Mouse (Mus musculus): ENCODE data around the gene Pde4b. TPM values are rescaled to one million over a fixed set of nuclear protein-coding genes. Genes with fewer than 3 reads are reported as not detected.

Pde4b gene
- polyA plus RNA-seq, 1 experiment from 2014 or later = 9.1 TPM

DNA sequence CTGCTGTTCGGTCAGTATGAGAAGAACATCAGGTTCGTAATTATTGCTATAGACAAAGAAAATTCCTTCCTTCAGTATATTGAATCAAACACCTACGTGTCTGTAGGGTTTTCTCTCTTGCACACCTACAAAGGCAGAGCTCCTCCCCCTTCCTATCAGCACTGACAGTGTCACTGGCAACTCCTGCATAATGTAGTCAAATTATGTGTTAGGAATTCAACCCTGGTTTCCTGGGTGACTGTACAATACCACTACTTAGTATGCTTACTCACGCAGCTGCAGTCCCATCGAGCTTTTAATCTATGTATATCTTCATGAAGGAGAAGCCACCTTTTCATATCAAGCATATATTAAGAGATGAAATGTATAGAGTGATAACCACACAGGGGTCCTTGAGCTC, 99.5 kb downstream of the Pde4b start:
- WGBS = 86% methylated on average over 5 of the region's 5 CpGs
- no peaks in the 10 kb centered on the region for H3K9me3 ChIP-seq
- H3K4me3 ChIP-seq (replicated peaks) = no peak overlapping the region
- H3K36me3 ChIP-seq = no peaks in the 10 kb centered on the region
- H3K27me3 ChIP-seq = no peaks in the 10 kb centered on the region
- H3K9ac ChIP-seq (replicated peaks) = no peak overlapping the region
- H3K4me2 ChIP-seq = no peak overlapping the region
- no peak overlapping the region for H3K27ac ChIP-seq
- ATAC-seq (ENCODE audit: insufficient number of reproducible peaks, insufficient read depth, low FRiP score, low TSS enrichment, low read depth) = no peak
- no peaks in the 10 kb centered on the region for H3K4me1 ChIP-seq (replicated peaks)

DNA sequence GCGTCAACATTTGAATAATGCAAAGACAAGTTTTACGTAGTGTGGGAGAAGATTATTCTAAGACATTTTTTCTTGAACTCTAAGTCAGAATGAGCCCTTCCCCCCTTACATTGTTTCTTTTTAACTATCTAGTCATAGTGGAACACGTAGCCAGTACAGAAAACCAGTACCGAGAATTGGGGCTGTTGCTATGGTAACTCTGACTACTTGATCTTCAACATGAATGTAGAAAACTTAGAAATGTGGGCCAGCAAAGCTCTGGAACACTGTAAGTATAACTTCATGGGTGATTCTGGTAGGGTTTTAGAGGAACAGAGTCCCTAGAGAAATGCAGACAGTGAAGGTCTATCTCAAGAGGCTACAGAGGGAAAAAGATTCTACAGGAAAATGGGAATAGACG, 110.4 kb downstream of the Pde4b start:
- WGBS = 90% methylated on average over 5 of the region's 5 CpGs
- H3K4me3 ChIP-seq (replicated peaks) = no peak overlapping the region
- no peak overlapping the region for H3K27ac ChIP-seq
- no peaks in the 10 kb centered on the region for H3K36me3 ChIP-seq
- H3K4me2 ChIP-seq = no peak overlapping the region
- no peaks in the 10 kb centered on the region for H3K27me3 ChIP-seq
- no peak overlapping the region for H3K9ac ChIP-seq (replicated peaks)
- no peaks in the 10 kb centered on the region for H3K4me1 ChIP-seq (replicated peaks)
- H3K9me3 ChIP-seq = no peaks in the 10 kb centered on the region
- no peak for ATAC-seq (ENCODE audit: insufficient number of reproducible peaks, insufficient read depth, low FRiP score, low TSS enrichment, low read depth)

DNA sequence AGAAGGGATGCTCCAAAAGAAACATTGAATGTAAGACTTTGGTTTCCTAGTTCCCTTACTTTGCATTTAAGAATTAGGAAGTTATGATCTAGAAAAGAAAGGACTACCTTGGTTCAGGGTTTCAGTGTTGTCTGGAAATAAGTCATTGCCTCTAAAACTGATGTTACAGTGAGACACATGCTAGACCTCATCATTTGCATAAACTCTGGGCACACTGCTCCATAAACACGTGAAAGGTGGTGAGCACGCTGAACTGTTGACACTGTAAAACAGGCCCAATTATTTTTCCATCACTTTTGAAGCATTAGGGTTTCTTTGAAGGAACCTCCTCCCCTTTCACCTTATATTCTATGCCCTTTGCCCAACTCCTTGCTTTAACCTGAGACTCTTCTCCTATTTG, 122.4 kb downstream of the Pde4b start:
- 77% methylated on average over 2 of the region's 2 CpGs for WGBS
- Histone ChIP-seq H3K27ac (no peak overlapping the region), H3K9ac (replicated peaks) (no peak overlapping the region), H3K9me3 (no peaks in the 10 kb centered on the region), H3K36me3 (no peaks in the 10 kb centered on the region), H3K27me3 (no peaks in the 10 kb centered on the region), H3K4me3 (replicated peaks) (no peak overlapping the region), H3K4me1 (replicated peaks) (no peaks in the 10 kb centered on the region), H3K4me2 (no peak overlapping the region)
- ATAC-seq (ENCODE audit: insufficient number of reproducible peaks, insufficient read depth, low FRiP score, low TSS enrichment, low read depth) = no peak

DNA sequence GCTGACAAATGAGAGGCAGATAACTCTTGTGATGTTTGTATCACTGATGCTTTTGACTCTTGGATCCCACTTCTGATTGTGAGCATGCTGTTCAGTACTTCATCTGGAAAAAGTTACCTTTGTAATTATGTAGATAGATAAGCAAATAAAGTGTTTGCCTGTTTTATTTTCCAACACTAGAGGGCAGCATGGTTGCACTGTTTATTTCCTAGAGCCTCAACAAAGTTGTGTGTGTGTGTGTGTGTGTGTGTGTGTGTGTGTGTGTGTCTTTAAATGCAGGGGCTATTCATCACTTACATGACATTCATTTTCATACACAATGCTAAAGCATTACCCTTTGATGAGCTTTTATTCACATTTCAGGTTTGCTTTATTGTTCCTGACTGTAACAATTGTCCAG, 139.4 kb downstream of the Pde4b start:
- no peak overlapping the region for H3K27ac ChIP-seq
- ATAC-seq (ENCODE audit: insufficient number of reproducible peaks, insufficient read depth, low FRiP score, low TSS enrichment, low read depth) = no peak
- peaks cover 6% of the 10 kb centered on the region for H3K27me3 ChIP-seq
- H3K4me3 ChIP-seq (replicated peaks) = no peak overlapping the region
- no peaks in the 10 kb centered on the region for H3K9me3 ChIP-seq
- no peaks in the 10 kb centered on the region for H3K36me3 ChIP-seq
- no peak overlapping the region for H3K9ac ChIP-seq (replicated peaks)
- 0 out of 2 replicates have a peak, but pooled peaks cover 3% of the 10 kb centered on the region for H3K4me1 ChIP-seq (replicated peaks)
- H3K4me2 ChIP-seq = no peak overlapping the region

DNA sequence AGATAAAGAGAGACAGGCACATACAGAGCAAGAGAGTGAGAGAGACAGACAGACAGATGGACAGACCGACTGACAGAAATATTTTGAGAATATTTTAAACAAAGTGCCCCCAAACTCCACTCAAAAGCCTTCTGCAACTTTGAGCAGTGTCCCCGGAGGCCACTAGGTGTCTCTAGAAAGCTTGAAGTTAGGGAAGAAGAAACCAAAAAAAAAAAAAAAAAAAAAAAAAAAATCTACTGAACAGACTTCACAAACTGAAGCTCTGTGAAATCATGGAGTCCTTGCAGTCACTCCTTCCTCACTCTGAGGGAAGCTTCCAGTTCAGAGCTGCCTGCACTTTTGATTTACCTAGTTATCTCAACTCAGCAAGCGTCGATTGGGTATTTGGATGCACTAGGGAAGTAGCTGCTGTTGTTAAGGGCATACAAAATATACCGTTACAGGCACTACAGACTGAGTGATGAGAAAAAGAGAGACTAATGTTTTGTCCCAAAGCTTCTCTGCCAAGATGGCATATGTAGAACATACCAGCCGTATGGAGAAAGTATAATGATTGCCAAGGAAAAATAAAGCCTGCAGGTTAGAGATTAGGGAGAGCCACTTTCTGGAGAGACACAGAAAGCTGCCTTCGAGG, 141.7 kb downstream of the Pde4b start:
- no peak overlapping the region for H3K27ac ChIP-seq
- no peak overlapping the region for H3K9ac ChIP-seq (replicated peaks)
- H3K4me3 ChIP-seq (replicated peaks) = no peak overlapping the region
- no peaks in the 10 kb centered on the region for H3K9me3 ChIP-seq
- H3K4me2 ChIP-seq = no peak overlapping the region
- ATAC-seq (ENCODE audit: insufficient number of reproducible peaks, insufficient read depth, low FRiP score, low TSS enrichment, low read depth) = no peak
- WGBS = 63% methylated on average over 7 of the region's 7 CpGs
- 0 out of 2 replicates have a peak, but pooled peaks cover 3% of the 10 kb centered on the region for H3K4me1 ChIP-seq (replicated peaks)
- H3K36me3 ChIP-seq = no peaks in the 10 kb centered on the region
- H3K27me3 ChIP-seq = peaks cover 6% of the 10 kb centered on the region

DNA sequence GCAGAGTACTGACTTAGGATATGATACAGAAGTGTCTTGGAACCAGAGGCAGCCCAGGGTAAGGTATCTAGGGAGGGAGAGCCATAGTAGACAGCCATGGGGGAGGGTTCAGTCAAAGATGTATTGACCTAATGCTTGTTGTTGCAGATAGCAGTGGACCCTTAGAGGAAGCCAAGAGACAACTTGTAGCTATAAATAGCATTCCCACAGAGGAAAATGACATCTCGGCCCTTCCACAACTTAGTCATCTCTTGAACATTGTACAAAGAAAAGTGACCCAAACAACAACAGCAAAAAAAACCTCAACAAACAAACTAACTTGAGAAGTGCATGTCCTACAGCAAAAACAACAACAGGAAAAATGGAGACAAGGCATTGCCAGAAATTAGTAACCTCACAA, 143.6 kb downstream of the Pde4b start:
- Histone ChIP-seq H3K36me3 (no peaks in the 10 kb centered on the region), H3K4me3 (replicated peaks) (no peak overlapping the region), H3K27ac (no peak overlapping the region), H3K27me3 (peaks cover 6% of the 10 kb centered on the region), H3K9me3 (no peaks in the 10 kb centered on the region), H3K4me2 (no peak overlapping the region), H3K9ac (replicated peaks) (no peak overlapping the region), H3K4me1 (replicated peaks) (0 out of 2 replicates have a peak, but pooled peaks cover 3% of the 10 kb centered on the region)
- 86% methylated on average over 1 of the region's 1 CpGs for WGBS
- no peak for ATAC-seq (ENCODE audit: insufficient number of reproducible peaks, insufficient read depth, low FRiP score, low TSS enrichment, low read depth)

DNA sequence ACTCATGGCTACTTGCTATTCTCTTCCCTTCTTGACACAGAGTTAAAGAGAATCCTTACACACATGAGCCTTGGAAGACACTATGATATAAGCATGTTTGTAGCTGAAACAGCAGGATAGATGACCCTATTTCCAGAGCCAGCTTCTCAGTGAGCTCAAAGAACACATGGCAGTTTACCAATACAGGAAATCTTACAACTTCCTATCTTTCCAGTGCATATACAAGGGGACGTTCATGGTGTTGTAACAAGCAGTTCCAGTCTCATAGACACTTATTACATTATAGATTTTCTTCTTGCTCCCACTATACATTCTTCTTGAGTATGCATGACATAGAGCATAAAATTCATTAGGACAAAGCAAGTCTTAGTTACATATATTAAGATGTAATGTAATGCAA, 146.3 kb downstream of the Pde4b start:
- H3K9ac ChIP-seq (replicated peaks) = no peak overlapping the region
- no peaks in the 10 kb centered on the region for H3K9me3 ChIP-seq
- no peaks in the 10 kb centered on the region for H3K27me3 ChIP-seq
- H3K4me3 ChIP-seq (replicated peaks) = no peak overlapping the region
- no peaks in the 10 kb centered on the region for H3K36me3 ChIP-seq
- H3K27ac ChIP-seq = no peak overlapping the region
- H3K4me2 ChIP-seq = no peak overlapping the region
- no peak for ATAC-seq (ENCODE audit: insufficient number of reproducible peaks, insufficient read depth, low FRiP score, low TSS enrichment, low read depth)
- H3K4me1 ChIP-seq (replicated peaks) = 0 out of 2 replicates have a peak, but pooled peaks cover 3% of the 10 kb centered on the region
- WGBS = 87% methylated on average over 1 of the region's 1 CpGs

DNA sequence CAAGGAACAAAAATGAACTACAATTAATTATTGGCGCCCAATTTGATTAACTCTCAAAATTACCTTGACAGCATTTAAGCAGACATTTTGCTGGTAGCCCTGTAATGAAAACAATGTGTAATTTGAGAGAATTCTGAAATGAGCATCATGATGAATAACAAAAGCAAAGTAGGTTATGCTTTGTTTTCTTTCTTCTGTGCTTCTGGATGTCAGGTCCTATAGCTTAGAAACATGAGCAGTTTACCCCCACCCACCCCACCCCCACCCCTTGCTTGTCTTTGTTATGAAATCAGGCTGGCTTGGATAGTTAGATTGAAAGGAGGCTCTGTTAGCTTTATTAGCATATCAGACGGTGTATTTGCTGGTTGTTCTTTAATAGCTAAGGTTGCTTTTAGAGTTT, 147.8 kb downstream of the Pde4b start:
- Histone ChIP-seq H3K36me3 (no peaks in the 10 kb centered on the region), H3K4me2 (no peak overlapping the region), H3K4me1 (replicated peaks) (no peaks in the 10 kb centered on the region), H3K9ac (replicated peaks) (no peak overlapping the region), H3K27me3 (no peaks in the 10 kb centered on the region), H3K4me3 (replicated peaks) (no peak overlapping the region), H3K27ac (no peak overlapping the region), H3K9me3 (no peaks in the 10 kb centered on the region)
- ATAC-seq (ENCODE audit: insufficient number of reproducible peaks, insufficient read depth, low FRiP score, low TSS enrichment, low read depth) = no peak
- WGBS = 55% methylated on average over 2 of the region's 2 CpGs

DNA sequence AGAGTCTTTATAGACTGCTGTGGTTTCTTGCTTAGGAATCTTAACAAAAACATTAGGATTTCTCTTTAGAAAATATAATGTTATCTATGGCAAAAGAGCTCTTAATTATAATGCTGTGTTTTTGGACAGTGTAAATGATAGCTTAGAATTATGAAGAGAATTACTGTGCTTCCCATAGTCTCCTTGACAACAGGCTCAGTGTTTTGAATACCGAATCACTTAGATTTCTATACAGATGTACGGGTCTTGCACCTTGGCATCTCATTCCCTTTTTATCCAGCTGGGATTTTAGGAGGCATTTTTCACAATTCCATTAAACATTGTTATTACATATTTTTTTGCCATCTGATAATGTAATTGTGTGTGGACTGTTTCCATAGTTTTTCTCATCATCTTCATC, 151.8 kb downstream of the Pde4b start:
- no peaks in the 10 kb centered on the region for H3K27me3 ChIP-seq
- WGBS = 81% methylated on average over 2 of the region's 2 CpGs
- no peak overlapping the region for H3K9ac ChIP-seq (replicated peaks)
- ATAC-seq (ENCODE audit: insufficient number of reproducible peaks, insufficient read depth, low FRiP score, low TSS enrichment, low read depth) = no peak
- H3K4me2 ChIP-seq = no peak overlapping the region
- no peaks in the 10 kb centered on the region for H3K4me1 ChIP-seq (replicated peaks)
- H3K9me3 ChIP-seq = no peaks in the 10 kb centered on the region
- no peak overlapping the region for H3K4me3 ChIP-seq (replicated peaks)
- H3K27ac ChIP-seq = no peak overlapping the region
- no peaks in the 10 kb centered on the region for H3K36me3 ChIP-seq

DNA sequence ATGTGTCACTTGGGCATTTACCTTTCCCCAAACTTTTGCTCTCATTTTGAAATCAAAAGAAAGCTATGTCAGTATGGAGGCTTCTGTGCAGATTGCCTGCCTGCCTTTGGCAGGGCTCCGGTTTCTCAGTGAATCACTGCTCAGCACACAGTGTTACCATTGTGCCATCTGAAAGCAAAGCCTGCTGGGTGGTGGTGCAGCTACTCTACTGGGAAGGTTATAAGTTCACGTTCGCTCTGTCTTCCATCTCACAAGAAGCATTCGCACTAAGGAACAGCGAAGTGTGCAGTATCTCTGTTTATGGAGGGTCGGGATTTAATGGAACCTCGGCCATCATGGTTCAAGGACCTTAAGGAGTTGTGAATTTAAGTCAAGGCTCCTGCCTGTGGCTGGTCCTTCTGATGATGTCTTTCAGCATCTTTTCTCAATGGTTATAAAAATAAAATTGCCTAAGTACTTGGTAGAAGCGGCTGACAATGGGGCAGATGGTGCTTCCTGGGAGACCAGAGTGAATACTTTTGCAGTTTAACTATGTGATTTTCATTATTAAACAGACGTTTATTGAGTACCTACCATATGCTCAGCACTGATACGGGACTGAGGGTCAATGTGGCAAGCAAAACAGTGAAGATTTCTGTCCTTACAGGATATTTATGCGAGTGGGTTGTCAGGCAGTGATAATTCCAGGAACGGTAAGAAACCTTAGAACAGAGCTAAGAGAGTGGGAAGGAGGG, 152.5 kb downstream of the Pde4b start:
- Histone ChIP-seq H3K36me3 (no peaks in the 10 kb centered on the region), H3K9me3 (no peaks in the 10 kb centered on the region), H3K4me3 (replicated peaks) (no peak overlapping the region), H3K27me3 (no peaks in the 10 kb centered on the region), H3K9ac (replicated peaks) (no peak overlapping the region), H3K4me2 (no peak overlapping the region), H3K27ac (no peak overlapping the region), H3K4me1 (replicated peaks) (no peaks in the 10 kb centered on the region)
- whole genome bisulfite sequencing = 85% methylated on average over 12 of the region's 12 CpGs
- no peak for ATAC-seq (ENCODE audit: insufficient number of reproducible peaks, insufficient read depth, low FRiP score, low TSS enrichment, low read depth)

DNA sequence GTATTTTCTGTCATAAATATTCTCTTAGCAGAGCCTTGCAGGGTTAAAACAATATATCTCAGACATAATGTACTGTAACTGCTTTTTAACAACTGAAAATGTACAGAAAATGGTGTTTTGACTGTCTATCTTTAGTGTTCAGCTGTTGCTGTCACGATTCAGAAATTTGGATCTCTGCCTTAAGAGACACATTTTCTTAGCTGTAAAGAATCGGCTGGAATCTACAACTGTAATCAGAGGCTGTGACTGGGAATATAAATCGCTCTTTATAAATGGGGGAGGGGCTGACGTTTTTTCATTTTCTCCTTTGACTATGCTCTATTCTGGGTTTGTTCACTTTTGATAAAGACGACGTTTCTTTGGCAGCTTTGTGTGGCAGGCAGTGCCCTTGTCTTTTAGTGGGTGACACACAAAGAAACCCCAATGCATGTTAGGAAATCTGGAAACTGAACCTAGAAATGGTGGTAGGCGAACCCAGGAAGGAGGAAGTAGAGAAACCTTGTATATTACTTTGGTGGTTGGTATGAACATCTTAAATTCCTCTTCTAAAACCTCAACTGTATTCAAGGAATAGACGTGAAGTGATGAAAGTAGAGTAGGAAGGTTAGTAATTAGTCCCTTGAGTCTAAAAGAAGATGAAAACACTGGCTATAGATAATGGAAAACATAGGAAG, 153.5 kb downstream of the Pde4b start:
- H3K27ac ChIP-seq = no peak overlapping the region
- H3K36me3 ChIP-seq = no peaks in the 10 kb centered on the region
- no peak overlapping the region for H3K4me2 ChIP-seq
- H3K4me3 ChIP-seq (replicated peaks) = no peak overlapping the region
- no peaks in the 10 kb centered on the region for H3K9me3 ChIP-seq
- WGBS = 80% methylated on average over 8 of the region's 8 CpGs
- H3K9ac ChIP-seq (replicated peaks) = no peak overlapping the region
- no peaks in the 10 kb centered on the region for H3K4me1 ChIP-seq (replicated peaks)
- ATAC-seq (ENCODE audit: insufficient number of reproducible peaks, insufficient read depth, low FRiP score, low TSS enrichment, low read depth) = no peak
- no peaks in the 10 kb centered on the region for H3K27me3 ChIP-seq

Measured in limb, embryonic 12.5 days (tissue).